ENCODE assay signal across 12 mouse cellular contexts in the genomic region with DNA sequence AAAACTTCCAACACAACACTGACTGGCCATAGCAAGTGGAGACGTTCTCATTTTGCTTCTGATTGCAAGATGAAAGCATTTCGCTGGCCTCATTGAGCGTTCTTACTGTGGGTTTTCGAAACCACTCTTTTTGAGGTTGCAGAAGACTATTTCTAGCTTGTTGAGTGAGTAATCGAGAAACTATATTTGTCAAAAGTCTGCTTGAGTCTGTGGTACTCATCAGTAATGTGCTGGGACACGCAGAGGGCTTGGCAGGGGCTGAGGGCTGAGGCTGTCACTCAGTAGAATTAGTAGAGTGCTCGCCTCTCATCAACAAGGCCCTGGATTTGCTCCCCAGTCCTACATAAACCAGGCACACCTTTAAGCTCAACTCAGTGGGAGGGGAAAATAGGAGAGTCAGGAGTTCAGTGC. TPM values are rescaled to one million over a fixed set of nuclear protein-coding genes. Genes with fewer than 3 reads are reported as not detected.
DNase-seq lines count a peak whose midpoint lies in the region; ATAC-seq lines count a peak whose summit lies in the region.
"Had no signal": no experiment of that assay in that cellular context is flagged by ENCODE, and none has a peak within 500 bp of the region (broad histone marks: within the 10 kb centered on the region; RNA-seq: fewer than 3 reads in every experiment).

No protein-coding gene starts in this region.

- no peaks in the 10 kb centered on the region for H3K9me3 ChIP-seq in liver, embryonic 15.5 days (replicated peaks)
- no peaks in the 10 kb centered on the region for H3K9me3 ChIP-seq in kidney, embryonic 15.5 days (replicated peaks)
- H3K9me3 ChIP-seq: forebrain, embryonic 15.5 days; neural tube, embryonic 12.5 days had no signal

- peak; percentile 55 for DNase-seq in layer of hippocampus, adult 9-11 months
- DNase-seq in layer of hippocampus, adult 8-10 months (ENCODE audit: low spot score in 2 of 2): no peak
- DNase-seq in spleen, postnatal 14 days (ENCODE audit: low spot score in 2 of 2): no peak
- DNase-seq in thymus, postnatal 10 days (ENCODE audit: low spot score in 2 of 2): no peak
- DNase-seq: adrenal gland, postnatal 36 days; lung, postnatal 4 days had no signal

- no peaks in the 10 kb centered on the region for H3K27me3 ChIP-seq in liver, embryonic 15.5 days
- no peaks in the 10 kb centered on the region for H3K27me3 ChIP-seq in kidney, embryonic 15.5 days
- H3K27me3 ChIP-seq: forebrain, embryonic 15.5 days; neural tube, embryonic 12.5 days had no signal

- peak overlapping the region; percentile 65 for H3K27ac ChIP-seq in brown adipose tissue, adult 24 weeks (replicated peaks; ENCODE audit: low read depth, low read length)
- peak overlapping the region; percentile 83 for H3K27ac ChIP-seq in liver, embryonic 15.5 days (replicated peaks)
- no peak overlapping the region for H3K27ac ChIP-seq in kidney, embryonic 15.5 days
- H3K27ac ChIP-seq: neural tube, embryonic 12.5 days had no signal

- WGBS in liver, embryonic 15.5 days (ENCODE audit: insufficient replicate concordance): 70% methylated on average over 7 of the region's 7 CpGs
- WGBS in kidney, embryonic 15.5 days: 88% methylated on average over 7 of the region's 7 CpGs

- no peak overlapping the region for H3K9ac ChIP-seq in liver, embryonic 15.5 days
- no peak overlapping the region for H3K9ac ChIP-seq in kidney, embryonic 15.5 days
- H3K9ac ChIP-seq: forebrain, embryonic 15.5 days; neural tube, embryonic 12.5 days had no signal

- no peak overlapping the region for H3K4me2 ChIP-seq in liver, embryonic 15.5 days
- H3K4me2 ChIP-seq in kidney, embryonic 15.5 days: no peak overlapping the region
- H3K4me2 ChIP-seq: forebrain, embryonic 15.5 days; neural tube, embryonic 12.5 days had no signal

- no peaks in the 10 kb centered on the region for H3K36me3 ChIP-seq in liver, embryonic 15.5 days (replicated peaks)
- peaks cover 4% of the 10 kb centered on the region for H3K36me3 ChIP-seq in kidney, embryonic 15.5 days
- H3K36me3 ChIP-seq: forebrain, embryonic 15.5 days; neural tube, embryonic 12.5 days had no signal

- peak; percentile 24 for ATAC-seq in CD4-positive, CD25-positive, alpha-beta regulatory T cell, adult 4 months
- no peak for ATAC-seq in liver, embryonic 15.5 days (ENCODE audit: insufficient read depth)
- no peak for ATAC-seq in kidney, embryonic 15.5 days (replicated peaks; ENCODE audit: low FRiP score)
- ATAC-seq: forebrain, embryonic 15.5 days had no signal

- H3K4me3 ChIP-seq in brown adipose tissue, adult 24 weeks (ENCODE audit: insufficient read depth, low read depth, low read length): no peak overlapping the region
- no peak overlapping the region for H3K4me3 ChIP-seq in liver, embryonic 15.5 days (replicated peaks)
- H3K4me3 ChIP-seq in kidney, embryonic 15.5 days (replicated peaks): no peak overlapping the region
- H3K4me3 ChIP-seq: forebrain, embryonic 15.5 days; neural tube, embryonic 12.5 days had no signal

- H3K4me1 ChIP-seq in brown adipose tissue, adult 24 weeks (ENCODE audit: control insufficient read depth, insufficient read depth, insufficient read length, low read length): 0 out of 2 replicates have a peak, but pooled peaks cover 2% of the 10 kb centered on the region
- peaks cover 85% of the 10 kb centered on the region for H3K4me1 ChIP-seq in liver, embryonic 15.5 days (replicated peaks)
- H3K4me1 ChIP-seq in kidney, embryonic 15.5 days: peaks cover 7% of the 10 kb centered on the region; the same call in 1 of the 2 replicates
- H3K4me1 ChIP-seq: neural tube, embryonic 12.5 days had no signal

RNA-seq across cellular contexts. Expression of gene Shld1, which starts 1.9 kb away (rescaled TPM):
- 10 to 100 TPM in 3 of 4 experiments, 1 to 10 TPM in 1; 8.6 to 13.6 (median 12.4) TPM for total RNA-seq in layer of hippocampus, adult 8-10 months (2022)
- polyA plus RNA-seq in CD4-positive, CD25-positive, alpha-beta regulatory T cell, adult 4 months (2017; shearing (Covaris generic)): 10 to 100 TPM; 36.6 to 38.3 TPM
- polyA plus RNA-seq in brown adipose tissue, adult 24 weeks (2012; ENCODE audit: insufficient read depth, insufficient read length, missing spikeins): 3.6 and 6.7 TPM in 2 replicates
- polyA plus RNA-seq in liver, embryonic 15.5 days (2015; fragmentation: Nextera tagmentation; extraction: Ambion mirVana): 10.5 TPM in 2 replicates
- polyA plus RNA-seq in kidney, embryonic 15.5 days (2015; fragmentation: Nextera tagmentation; extraction: Ambion mirVana): 15.2 and 16.2 TPM in 2 replicates
